Mouse (Mus musculus) thymus, adult 2 months (tissue): ENCODE results near the gene Gstcd. TPM values are rescaled to one million over a fixed set of nuclear protein-coding genes. Genes with fewer than 3 reads are reported as not detected.

Experiments
- DNase-seq: peaks from one replicate; pipeline ENCODE4 v3.0.0; 2021
- H3K27ac ChIP-seq: fragments of 200-500 bp; 2 replicates; pipeline ENCODE4 v1.5.1; 2012; ENCODE audit warnings: low read length, control low read depth; ENCODE audit not compliant: control insufficient read depth, insufficient read depth
- H3K27me3 ChIP-seq: fragments of 200-500 bp; 2 replicates; pipeline ENCODE4 v1.6.1; 2012; ENCODE audit warnings: mild to moderate bottlenecking, low read length, moderate library complexity, mixed read lengths; ENCODE audit not compliant: control insufficient read depth, insufficient read depth
- H3K36me3 ChIP-seq: fragments of 200-500 bp; 2 replicates; pipeline ENCODE4 v1.6.1; 2012; ENCODE audit warnings: mild to moderate bottlenecking, low read length, moderate library complexity; ENCODE audit not compliant: control insufficient read depth, insufficient read depth
- H3K4me1 ChIP-seq: fragments of 200-500 bp; replicated peaks from 2 replicates; pipeline ENCODE4 v1.6.1; 2012; ENCODE audit warnings: low read length; ENCODE audit not compliant: control insufficient read depth, insufficient read depth
- H3K4me3 ChIP-seq: fragments of 200-500 bp; 2 replicates; pipeline ENCODE4 v1.5.1; 2012; ENCODE audit warnings: mild to moderate bottlenecking, low read length, control low read depth, moderate library complexity; ENCODE audit not compliant: control insufficient read depth, insufficient read depth
- CTCF ChIP-seq: fragments of 200-500 bp; IDR thresholded peaks from 2 replicates; pipeline ENCODE4 v1.5.1; 2012; ENCODE audit warnings: mild to moderate bottlenecking, control low read depth, low read length, moderate library complexity, borderline replicate concordance; ENCODE audit not compliant: control insufficient read depth, poor library complexity, insufficient read depth; ENCODE audit errors: extremely low read depth
- POLR2A ChIP-seq: fragments of 200-500 bp; IDR thresholded peaks from 2 replicates; pipeline ENCODE4 v1.6.1; 2012; ENCODE audit warnings: mild to moderate bottlenecking, low read length, control low read depth, moderate library complexity; ENCODE audit not compliant: control insufficient read depth, poor library complexity, insufficient read depth; ENCODE audit errors: extremely low read depth
- WGBS: fragments of 180-500 bp; shearing (Covaris S2); methylation state at CpG from one replicate; pipeline ENCODE4 v1.1.7; 2018; 5-methylcytosine and 5-hydroxymethylcytosine counted together
- polyA plus RNA-seq: library from polyadenylated mRNA; depleted of rRNA; stranded (reverse); fragments of >200 nt; gene quantifications from 2 replicates; pipeline ENCODE4 v1.2.3, GENCODE M21; 2012

Gstcd gene
- polyA plus RNA-seq, 1 experiment = 6.5 TPM

GRCm38 (mm10) chr3:133075560-133075959 is 16.3 kb downstream of the Gstcd start:
- H3K4me1 ChIP-seq = no peaks in the 10 kb centered on the region
- H3K36me3 ChIP-seq = peaks cover 5% of the 10 kb centered on the region; the same call in 1 of the 2 replicates
- no peak overlapping the region for H3K4me3 ChIP-seq
- DNase-seq = no peak
- H3K27ac ChIP-seq = no peak overlapping the region
- TF ChIP-seq POLR2A = no peak
- no peak for TF ChIP-seq CTCF
- 59% methylated on average over 10 of the region's 10 CpGs for WGBS
- H3K27me3 ChIP-seq = no peaks in the 10 kb centered on the region

DNA sequence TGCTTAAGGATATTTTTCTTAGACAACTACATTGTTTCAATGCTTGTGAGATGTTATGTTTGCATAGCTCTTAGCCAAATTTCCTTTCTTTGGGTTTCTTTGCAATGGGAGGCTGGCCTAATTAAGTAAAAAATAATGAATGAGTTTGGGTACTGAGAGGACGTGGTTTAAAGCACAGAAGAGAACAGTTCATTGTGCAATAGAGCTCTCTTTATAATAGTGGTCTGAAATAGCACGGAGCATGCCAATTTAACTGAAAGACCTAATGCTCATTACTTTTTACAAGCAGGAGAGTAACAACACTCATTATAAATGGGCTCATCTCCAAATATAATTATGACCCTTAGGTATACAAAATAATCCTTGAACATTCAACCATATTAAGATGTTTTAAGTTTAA is 39.8 kb downstream of the Gstcd start:
- DNase-seq = no peak
- no peaks in the 10 kb centered on the region for H3K36me3 ChIP-seq
- H3K27me3 ChIP-seq = no peaks in the 10 kb centered on the region
- no peak overlapping the region for H3K4me3 ChIP-seq
- TF ChIP-seq POLR2A (no peak), CTCF (no peak)
- no peaks in the 10 kb centered on the region for H3K4me1 ChIP-seq
- H3K27ac ChIP-seq = no peak overlapping the region
- 90% methylated on average over 2 of the region's 2 CpGs for WGBS

DNA sequence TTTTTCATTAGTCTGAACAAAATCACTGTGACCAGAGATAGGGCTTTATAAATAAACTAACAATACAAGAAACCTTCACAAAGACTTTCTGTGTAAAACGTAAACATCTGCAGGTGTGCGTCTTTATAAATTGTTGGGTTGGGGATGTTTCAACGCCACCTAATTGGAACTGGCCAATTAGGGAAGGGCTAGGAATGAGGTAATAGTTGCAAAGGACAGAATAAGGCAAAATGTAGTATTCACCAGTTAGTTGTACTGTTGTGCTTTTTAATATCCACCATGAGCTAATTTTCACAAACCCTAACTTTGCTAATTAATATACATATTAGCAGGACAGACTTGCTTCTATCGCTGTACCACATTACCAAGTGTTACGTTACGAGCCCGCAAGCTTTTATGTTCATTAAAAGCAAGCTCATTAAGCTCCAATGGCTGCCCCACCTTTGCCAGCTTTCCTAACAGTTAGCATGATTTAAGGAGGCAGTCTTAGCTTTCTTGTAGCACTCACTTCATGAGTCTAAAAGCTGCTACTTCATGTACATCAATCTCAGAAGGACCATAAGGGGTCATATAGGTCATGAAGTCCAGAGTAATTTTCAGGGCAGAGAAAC is 58.6 kb downstream of the Gstcd start:
- 99% methylated on average over 7 of the region's 7 CpGs for WGBS
- Histone ChIP-seq H3K4me3 (no peak overlapping the region), H3K27ac (no peak overlapping the region), H3K27me3 (no peaks in the 10 kb centered on the region), H3K4me1 (no peaks in the 10 kb centered on the region), H3K36me3 (no peaks in the 10 kb centered on the region)
- no peak for TF ChIP-seq CTCF
- TF ChIP-seq POLR2A = no peak
- DNase-seq = no peak

DNA sequence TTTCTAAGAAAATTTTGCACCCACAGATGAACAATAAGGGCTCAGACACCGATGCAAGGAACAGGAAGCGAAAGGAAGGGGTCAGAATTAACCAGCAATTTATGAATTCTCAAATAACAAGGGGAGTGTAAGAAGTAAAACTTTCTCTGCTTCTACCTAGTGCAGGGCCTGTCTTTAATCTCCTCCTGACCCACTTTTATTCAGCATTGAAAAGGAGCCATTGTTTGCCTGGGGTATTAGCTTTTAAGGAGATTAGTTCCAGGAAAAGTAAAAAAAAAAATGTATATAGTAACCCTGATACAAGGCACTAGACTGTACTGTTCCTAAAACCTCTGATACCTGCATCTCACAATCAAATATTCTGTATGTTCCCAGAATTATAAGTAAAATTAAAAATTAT is 64.9 kb downstream of the Gstcd start:
- H3K27me3 ChIP-seq = no peaks in the 10 kb centered on the region

DNA sequence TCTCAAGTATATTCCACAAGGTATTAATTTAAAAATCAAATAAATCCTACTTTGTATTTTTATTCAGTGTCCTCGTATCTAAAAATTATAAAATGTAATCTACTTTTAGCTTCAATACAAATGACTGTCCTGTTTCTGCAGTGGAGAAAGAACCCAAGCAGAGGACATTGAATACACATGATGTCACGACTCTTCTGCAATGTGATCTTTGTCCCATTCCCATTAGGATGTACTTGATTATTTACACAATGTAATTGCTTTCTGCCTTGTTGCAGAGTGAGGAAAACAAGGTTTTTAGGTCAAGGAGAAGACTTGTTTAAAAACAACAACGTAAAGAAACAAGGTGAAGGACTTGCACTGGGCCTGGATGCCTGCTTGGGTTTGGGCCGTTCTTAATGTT is 84.6 kb downstream of the Gstcd start:
- Histone ChIP-seq H3K27ac (no peak overlapping the region), H3K27me3 (no peaks in the 10 kb centered on the region), H3K4me1 (no peaks in the 10 kb centered on the region), H3K4me3 (no peak overlapping the region), H3K36me3 (no peaks in the 10 kb centered on the region)
- no peak for DNase-seq
- 97% methylated on average over 4 of the region's 4 CpGs for WGBS
- no peak for TF ChIP-seq CTCF
- no peak for TF ChIP-seq POLR2A

More for the DNA sequence above, 64.9 kb downstream of the Gstcd start:
- TF ChIP-seq POLR2A (no peak), CTCF (no peak)
- H3K27ac ChIP-seq = no peak overlapping the region
- H3K4me3 ChIP-seq = no peak overlapping the region
- 78% methylated on average over 2 of the region's 2 CpGs for WGBS
- DNase-seq = no peak
- H3K4me1 ChIP-seq = no peaks in the 10 kb centered on the region
- H3K36me3 ChIP-seq = no peaks in the 10 kb centered on the region

GRCm38 (mm10) chr3:132996299-132996698 is 95.5 kb downstream of the Gstcd start:
- H3K36me3 ChIP-seq = no peaks in the 10 kb centered on the region
- no peaks in the 10 kb centered on the region for H3K27me3 ChIP-seq
- H3K4me3 ChIP-seq = no peak overlapping the region
- TF ChIP-seq POLR2A (no peak), CTCF (no peak)
- WGBS = 95% methylated on average over 9 of the region's 9 CpGs
- no peak for DNase-seq
- H3K27ac ChIP-seq = no peak overlapping the region
- H3K4me1 ChIP-seq = peaks cover 2% of the 10 kb centered on the region; the same call in 1 of the 2 replicates

DNA sequence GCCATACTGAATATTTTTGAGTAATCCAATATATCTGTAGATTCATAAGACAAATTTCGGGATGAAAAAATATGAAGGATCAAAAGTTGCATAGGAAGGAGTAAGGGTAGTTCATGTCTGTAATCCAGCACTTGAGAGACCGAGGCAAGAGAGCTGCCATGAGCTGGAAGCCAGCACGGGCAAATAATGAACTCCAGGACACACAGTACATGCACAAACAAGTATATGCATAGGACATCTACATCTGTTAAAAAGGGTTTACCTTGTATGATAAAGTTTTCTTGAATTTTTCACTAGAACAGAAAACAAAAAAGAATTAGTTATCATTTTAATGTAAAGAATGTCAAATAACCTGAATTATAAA is 95.9 kb downstream of the Gstcd start:
- H3K27ac ChIP-seq = no peak overlapping the region
- WGBS = 96% methylated on average over 3 of the region's 3 CpGs

More for the DNA sequence above, 95.9 kb downstream of the Gstcd start:
- no peaks in the 10 kb centered on the region for H3K27me3 ChIP-seq
- H3K4me1 ChIP-seq = peaks cover 2% of the 10 kb centered on the region; the same call in 1 of the 2 replicates
- no peaks in the 10 kb centered on the region for H3K36me3 ChIP-seq
- no peak overlapping the region for H3K4me3 ChIP-seq
- TF ChIP-seq CTCF = no peak
- no peak for TF ChIP-seq POLR2A
- DNase-seq = no peak
